Mouse (Mus musculus) liver, embryonic 11.5 days (tissue): ENCODE data around the gene Rsrc2. TPM values are rescaled to one million over a fixed set of nuclear protein-coding genes. Genes with fewer than 3 reads are reported as not detected.
A peak's percentile ranks its signal among the peaks of the same experiment; 100 is the strongest.

ENCODE experiments used
- ATAC-seq: fragments of 200-750 bp; cut with Nextera tagmentation; replicated peaks from 2 replicates; pipeline ENCODE4 v1.8.0; 2017; ENCODE audit warnings: moderate number of reproducible peaks, mild to moderate bottlenecking, moderate TSS enrichment, moderate library complexity; ENCODE audit not compliant: low FRiP score
- DNase-seq: peaks from one replicate; pipeline ENCODE4 v3.0.0-alpha.2; 2017; ENCODE audit warnings: low spot score
- H3K27ac ChIP-seq: fragments of 300-500 bp; sonication (generic); 2 replicates; pipeline ENCODE4 v1.5.1; 2014; ENCODE audit warnings: mild to moderate bottlenecking, low read depth, low read length, control low read depth
- H3K27me3 ChIP-seq: fragments of 300-500 bp; sonication (generic); replicated peaks from 2 replicates; pipeline ENCODE4 v1.6.1; 2014; ENCODE audit warnings: low read length, mixed read lengths; ENCODE audit not compliant: control insufficient read depth, insufficient read depth
- H3K36me3 ChIP-seq: fragments of 300-500 bp; sonication (generic); 2 replicates; pipeline ENCODE4 v1.6.1; 2014; ENCODE audit warnings: mild to moderate bottlenecking, low read length, moderate library complexity, mixed read lengths; ENCODE audit not compliant: control insufficient read depth, insufficient read depth
- H3K4me1 ChIP-seq: fragments of 300-500 bp; sonication (generic); replicated peaks from 2 replicates; pipeline ENCODE4 v1.6.1; 2014; ENCODE audit warnings: low read length, mixed read lengths; ENCODE audit not compliant: control insufficient read depth, insufficient read depth
- H3K4me2 ChIP-seq: fragments of 300-500 bp; sonication (generic); 2 replicates; pipeline ENCODE4 v1.6.1; 2014; ENCODE audit warnings: mild to moderate bottlenecking, control low read depth, moderate library complexity
- H3K4me3 ChIP-seq: fragments of 300-500 bp; sonication (generic); 2 replicates; pipeline ENCODE4 v1.5.1; 2014; ENCODE audit warnings: low read depth, low read length, control low read depth
- H3K9ac ChIP-seq: fragments of 300-500 bp; sonication (generic); 2 replicates; pipeline ENCODE4 v1.6.1; 2014; ENCODE audit warnings: low read depth, low read length, control low read depth
- H3K9me3 ChIP-seq: fragments of 300-500 bp; sonication (generic); 2 replicates; pipeline ENCODE4 v1.6.1; 2016; ENCODE audit warnings: low read length, inconsistent platforms, mixed read lengths; ENCODE audit not compliant: control insufficient read depth
- WGBS: fragments of 180-500 bp; shearing (Covaris S2); extraction: QIAGEN DNeasy Blood & Tissue Kit; methylation state at CpG from one replicate; pipeline ENCODE4 v1.1.7; 2014; 5-methylcytosine and 5-hydroxymethylcytosine counted together
- polyA plus RNA-seq: library from polyadenylated mRNA; unstranded; fragments of >200 nt; fragmentation: Nextera tagmentation; extraction: Ambion mirVana; gene quantifications from 2 replicates; pipeline ENCODE4 v1.2.1, GENCODE M21; 2014

The Rsrc2 gene
- polyA plus RNA-seq, 1 experiment from 2014 or later, result 109 TPM

- H3K4me3 ChIP-seq, result peak overlapping the region; percentile 95
- no peaks in the 10 kb centered on the region for H3K36me3 ChIP-seq
- DNase-seq, result peak; percentile 84
- peak overlapping the region; percentile 76 for H3K4me2 ChIP-seq
- peak overlapping the region; percentile 97 for H3K9ac ChIP-seq
- no peaks in the 10 kb centered on the region for H3K9me3 ChIP-seq
- H3K4me1 ChIP-seq, result peaks cover 18% of the 10 kb centered on the region
- H3K27ac ChIP-seq, result peak overlapping the region; percentile 81
- no peaks in the 10 kb centered on the region for H3K27me3 ChIP-seq
- WGBS, result under 1% methylated on average over 87 of the region's 92 CpGs
- ATAC-seq, result peak; percentile 73
Observed at GRCm38 (mm10) chr5:123683377-123684220, 65.6 kb downstream of the Rsrc2 start.

GRCm38 (mm10) chr5:123683043-123683376, 66.2 kb downstream of the Rsrc2 start:
- 6% methylated on average over 6 of the region's 6 CpGs for WGBS
- Histone ChIP-seq H3K4me3 (peak overlapping the region; percentile 95), H3K4me2 (peak overlapping the region; percentile 76), H3K27ac (no peak overlapping the region; the same call in 1 of the 2 replicates), H3K9ac (peak overlapping the region; percentile 97), H3K9me3 (no peaks in the 10 kb centered on the region), H3K36me3 (no peaks in the 10 kb centered on the region), H3K4me1 (peaks cover 18% of the 10 kb centered on the region), H3K27me3 (no peaks in the 10 kb centered on the region)
- DNase-seq (no peak), ATAC-seq (peak; percentile 41; the same call in 1 of the 2 replicates)

GRCm38 (mm10) chr5:123682372-123682771, 66.8 kb downstream of the Rsrc2 start:
- Histone ChIP-seq H3K4me2 (peak overlapping the region; percentile 76), H3K27me3 (no peaks in the 10 kb centered on the region), H3K4me1 (peaks cover 18% of the 10 kb centered on the region), H3K9me3 (no peaks in the 10 kb centered on the region), H3K27ac (no peak overlapping the region), H3K36me3 (no peaks in the 10 kb centered on the region), H3K4me3 (peak overlapping the region; percentile 95; the same call in 1 of the 2 replicates), H3K9ac (no peak overlapping the region)
- ATAC-seq (no peak), DNase-seq (no peak)
- WGBS, result 27% methylated on average over 4 of the region's 4 CpGs

GRCm38 (mm10) chr5:123679546-123680263, 69.5 kb downstream of the Rsrc2 start:
- Histone ChIP-seq H3K4me2 (no peak overlapping the region), H3K27me3 (no peaks in the 10 kb centered on the region), H3K9ac (no peak overlapping the region), H3K36me3 (no peaks in the 10 kb centered on the region), H3K9me3 (no peaks in the 10 kb centered on the region), H3K4me3 (no peak overlapping the region), H3K27ac (no peak overlapping the region), H3K4me1 (peaks cover 18% of the 10 kb centered on the region)
- DNase-seq, result no peak
- WGBS, result 68% methylated on average over 5 of the region's 5 CpGs
- ATAC-seq, result no peak

GRCm38 (mm10) chr5:123679106-123679505, 70.1 kb downstream of the Rsrc2 start:
- Histone ChIP-seq H3K4me2 (no peak overlapping the region), H3K4me3 (no peak overlapping the region), H3K4me1 (peaks cover 18% of the 10 kb centered on the region), H3K9me3 (no peaks in the 10 kb centered on the region), H3K9ac (no peak overlapping the region), H3K27ac (no peak overlapping the region), H3K36me3 (no peaks in the 10 kb centered on the region), H3K27me3 (no peaks in the 10 kb centered on the region)
- 63% methylated on average over 3 of the region's 3 CpGs for WGBS
- DNase-seq (no peak), ATAC-seq (no peak)

Other genes starting within 250 kb of the Rsrc2 start
- gene B3gnt4, start 239.0 kb downstream of the Rsrc2 start, polyA plus RNA-seq, result 0.23 and 0.34 TPM in 2 replicates
- gene Diablo, start 225.2 kb downstream of the Rsrc2 start, polyA plus RNA-seq, result 101 and 104 TPM in 2 replicates
- 0.22 and 0.47 TPM in 2 replicates for gene Gm49027, start 223.9 kb downstream of the Rsrc2 start, polyA plus RNA-seq
- 36.0 and 36.9 TPM in 2 replicates for gene Vps33a, start 176.4 kb downstream of the Rsrc2 start, polyA plus RNA-seq
- 22.8 and 27.6 TPM in 2 replicates for gene Clip1, start 64.8 kb downstream of the Rsrc2 start, polyA plus RNA-seq
- gene Zcchc8, start 28.3 kb downstream of the Rsrc2 start, polyA plus RNA-seq, result 89.3 and 92.1 TPM in 2 replicates
- 51.8 and 52.6 TPM in 2 replicates for gene Kntc1, start 302 bp upstream of the Rsrc2 start, polyA plus RNA-seq
- gene Hcar2, start 116.1 kb upstream of the Rsrc2 start, polyA plus RNA-seq, result not detected in 2 replicates
- gene Hcar1, start 130.6 kb upstream of the Rsrc2 start, polyA plus RNA-seq, result 0.10 and 0.19 TPM in 2 replicates
- 153 and 156 TPM in 2 replicates for gene Denr, start 157.8 kb upstream of the Rsrc2 start, polyA plus RNA-seq
- 2.8 TPM in 2 replicates for gene Gm43518, start 178.0 kb upstream of the Rsrc2 start, polyA plus RNA-seq
- 5.9 and 7.1 TPM in 2 replicates for gene Ccdc62, start 181.3 kb upstream of the Rsrc2 start, polyA plus RNA-seq
- 20.2 and 20.6 TPM in 2 replicates for gene Hip1r, start 224.2 kb upstream of the Rsrc2 start, polyA plus RNA-seq